Mouse (Mus musculus): ENCODE results near the gene Heatr5b. TPM values are rescaled to one million over a fixed set of nuclear protein-coding genes. Genes with fewer than 3 reads are reported as not detected.

Heatr5b gene
- total RNA-seq (2012; rRNA removed) (9.8 and 10.4 TPM in 2 replicates), polyA plus RNA-seq (2012; ENCODE audit: insufficient read depth in 1 of 2, insufficient read length in 2 of 2, low read depth in 1 of 2, low replicate concordance in 2 of 2, missing spikeins in 1 of 2) (10 to 100 TPM in 1 of 2 experiments, not detected in 1; 19.9 TPM)

DNA sequence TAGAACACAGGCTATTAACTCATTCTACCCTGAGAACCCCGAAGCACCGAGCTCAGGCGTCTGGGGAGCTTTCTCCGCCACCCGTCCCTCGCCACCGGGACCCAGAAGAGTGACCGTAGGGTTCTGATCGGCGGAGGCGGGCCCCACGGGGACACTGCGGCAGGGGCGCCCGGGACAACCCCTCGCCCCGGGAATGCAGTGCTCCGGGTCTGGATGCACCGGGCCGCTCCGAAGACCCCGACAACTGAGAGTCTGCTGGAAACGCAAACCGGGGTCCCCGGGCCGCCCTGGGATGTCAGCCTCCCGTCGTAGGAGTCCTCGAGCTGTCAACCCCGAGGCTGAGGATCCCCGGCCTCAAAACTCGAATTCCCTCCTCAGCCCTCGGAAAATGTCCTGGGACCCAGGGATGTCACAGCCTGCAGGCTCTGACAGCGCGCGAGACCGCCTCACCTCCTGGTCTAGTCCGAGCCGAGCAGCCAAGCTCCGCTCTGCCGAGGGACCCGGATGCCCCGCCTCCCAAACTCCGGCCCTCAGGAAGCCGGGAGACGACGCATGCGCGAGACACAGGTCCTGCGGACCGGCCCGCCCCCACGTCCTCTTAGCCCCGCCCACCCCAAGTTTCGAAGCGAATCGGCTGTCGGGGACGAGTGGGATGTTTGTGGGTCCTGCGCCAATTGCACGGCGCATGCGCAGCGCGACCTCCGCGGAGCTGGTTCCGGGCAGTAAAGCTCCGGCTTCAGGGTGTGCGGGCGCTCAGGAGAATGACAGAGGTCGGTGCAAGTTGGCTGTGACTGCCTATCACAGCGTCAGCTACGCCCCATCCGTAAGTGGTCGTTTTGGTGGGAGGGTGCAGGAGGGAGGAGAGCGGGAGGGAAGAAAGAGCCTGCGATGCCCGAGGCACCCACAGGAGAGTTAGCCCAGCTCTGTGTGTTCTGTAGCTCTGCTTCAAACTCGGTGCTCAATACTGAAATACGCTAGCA is at the start of gene Heatr5b, which contains the start of gene Gpatch11:
Heatr5b (minus strand) TSS at position 509 of the 980 bp plus-strand sequence.
Gpatch11 (plus strand) TSS at position 712 of the 980 bp plus-strand sequence.
- H3K36me3 ChIP-seq (ENCODE audit: control insufficient read depth in 1 of 2, insufficient read depth in 2 of 2, low read length in 2 of 2): peaks cover 0 to 13% of the 10 kb centered on the region in 2 experiments; a peak in 2 of 4 replicates
- no peaks in the 10 kb centered on the region for H3K27me3 ChIP-seq (ENCODE audit: control insufficient read depth in 1 of 2, insufficient read depth in 2 of 2, low read length in 2 of 2)
- peak; percentile 98 for DNase-seq (ENCODE audit: low read depth, low spot score)
- H3K27ac ChIP-seq (ENCODE audit: control insufficient read depth, low read depth, low read length): peak within 1 kb of the TSS; percentile 59
- peaks cover 4 to 9% of the 10 kb centered on the region in 2 experiments for H3K4me1 ChIP-seq (ENCODE audit: control insufficient read depth in 1 of 2, insufficient read depth in 2 of 2, low read length in 2 of 2)
- TF ChIP-seq NELFE (IDR thresholded peaks at IDR 0.05; ENCODE audit: low read depth, low read length) (peak; percentile 80), ZC3H11A (IDR thresholded peaks at IDR 0.05; ENCODE audit: low read depth, low read length) (no peak), MEF2A (IDR thresholded peaks at IDR 0.05; ENCODE audit: extremely low read depth, insufficient replicate concordance, low read depth, low read length, poor library complexity, severe bottlenecking) (no peak), NRF1 (IDR thresholded peaks at IDR 0.05; ENCODE audit: insufficient read depth, low read depth, low read length, poor library complexity, severe bottlenecking) (peak; percentile 99; the same call in 1 of the 2 replicates), ELF1 (IDR thresholded peaks at IDR 0.05; ENCODE audit: low read depth, low read length) (peak; percentile 87), POLR2AphosphoS5 (IDR thresholded peaks at IDR 0.05; ENCODE audit: borderline replicate concordance, low read depth, low read length) (no peak), HCFC1 (IDR thresholded peaks at IDR 0.05; ENCODE audit: low read depth, low read length) (peak; percentile 80; the same call in 1 of the 2 replicates), E2F4 (IDR thresholded peaks at IDR 0.05; ENCODE audit: borderline replicate concordance, low read depth, low read length) (no peak), POLR2A (IDR thresholded peaks at IDR 0.05; ENCODE audit: control insufficient read depth in 1 of 2, insufficient read depth in 1 of 2, low read depth in 1 of 2, low read length in 2 of 2, poor library complexity in 1 of 2) (peak; percentile 87 to 89), CHD1 (IDR thresholded peaks at IDR 0.05; ENCODE audit: low read depth, low read length) (0 out of 2 replicates have a peak, but pooled peaks have one; percentile 23), MXI1 (IDR thresholded peaks at IDR 0.05; ENCODE audit: low read depth, low read length) (peak; percentile 51), TCF12 (IDR thresholded peaks at IDR 0.05; ENCODE audit: low read depth, low read length) (peak; percentile 41; the same call in 1 of the 2 replicates), SIN3A (IDR thresholded peaks at IDR 0.05; ENCODE audit: low read length) (peak; percentile 79), KAT2A (conservative IDR thresholded peaks at IDR 0.05; ENCODE audit: low read depth, low read length) (peak; percentile 31; the same call in 1 of the 2 replicates), RCOR1 (IDR thresholded peaks at IDR 0.05; ENCODE audit: low read depth, low read length) (no peak), POLR2AphosphoS2 (IDR thresholded peaks at IDR 0.05; ENCODE audit: low read length) (peak; percentile 94; the same call in 1 of the 2 replicates), ZMIZ1 (IDR thresholded peaks at IDR 0.05; ENCODE audit: low read depth, low read length) (peak; percentile 92), MAZ (IDR thresholded peaks at IDR 0.05; ENCODE audit: low read depth, low read length) (0 out of 2 replicates have a peak, but pooled peaks have one; percentile 10), TBP (IDR thresholded peaks at IDR 0.05; ENCODE audit: low read depth, low read length) (peak; percentile 10; the same call in 1 of the 2 replicates), MYC (IDR thresholded peaks at IDR 0.05; ENCODE audit: low read depth, low read length) (no peak)
- H3K9ac ChIP-seq (ENCODE audit: control insufficient read depth, low read depth, low read length, poor library complexity, severe bottlenecking): peak within 1 kb of the TSS; percentile 94
- H3K9me3 ChIP-seq (replicated peaks; ENCODE audit: insufficient read depth, low read length): no peaks in the 10 kb centered on the region
- peaks cover 4% of the 10 kb centered on the region; the same call in 1 of the 2 replicates for H3K79me2 ChIP-seq (ENCODE audit: control insufficient read depth, insufficient read depth, low read length, poor library complexity)
- H3K4me3 ChIP-seq (ENCODE audit: control insufficient read depth in 1 of 2, insufficient read depth in 1 of 2, low read depth in 2 of 2, low read length in 2 of 2): peak within 1 kb of the TSS; percentile 94 to 100

All from MEL (cell line).